Mouse (Mus musculus) forebrain, embryonic 15.5 days (tissue): ENCODE measurements at regions not wholly inside any gene's neighbourhood (a gene's known extent, or its start where the extent isn't known, plus 50 kb on each side); places are given as distances from the start of the nearest gene placed in this dataset.

Source experiments
- ATAC-seq: fragments of 200-750 bp; cut with Nextera tagmentation; replicated peaks from 2 replicates; pipeline ENCODE4 v1.8.0; 2017; ENCODE audit warnings: mild to moderate bottlenecking, moderate TSS enrichment, moderate library complexity
- H3K27ac ChIP-seq: fragments of 300-500 bp; sonication (generic); replicated peaks from 2 replicates; pipeline ENCODE4 v1.5.1; 2015; ENCODE audit warnings: mild to moderate bottlenecking, inconsistent platforms
- H3K27me3 ChIP-seq: fragments of 300-500 bp; sonication (generic); 2 replicates; pipeline ENCODE4 v1.6.1; 2015; ENCODE audit warnings: inconsistent platforms
- H3K36me3 ChIP-seq: fragments of 300-500 bp; sonication (generic); 2 replicates; pipeline ENCODE4 v1.6.1; 2015; ENCODE audit warnings: mild to moderate bottlenecking, inconsistent platforms
- H3K4me1 ChIP-seq: fragments of 300-500 bp; sonication (generic); 2 replicates; pipeline ENCODE4 v1.6.1; 2015; ENCODE audit warnings: inconsistent platforms
- H3K4me2 ChIP-seq: fragments of 300-500 bp; sonication (generic); replicated peaks from 2 replicates; pipeline ENCODE4 v1.6.1; 2015; ENCODE audit warnings: mild to moderate bottlenecking, inconsistent platforms
- H3K4me3 ChIP-seq: fragments of 300-500 bp; sonication (generic); 2 replicates; pipeline ENCODE4 v1.5.1; 2015; ENCODE audit warnings: mild to moderate bottlenecking, inconsistent platforms
- H3K9ac ChIP-seq: fragments of 300-500 bp; sonication (generic); replicated peaks from 2 replicates; pipeline ENCODE4 v1.6.1; 2015; ENCODE audit warnings: mild to moderate bottlenecking, inconsistent platforms
- H3K9me3 ChIP-seq: fragments of 300-500 bp; sonication (generic); 2 replicates; pipeline ENCODE4 v1.6.1; 2016; ENCODE audit warnings: inconsistent platforms
- WGBS: fragments of 180-500 bp; shearing (Covaris S2); methylation state at CpG from one replicate; pipeline ENCODE4 v1.1.7; 2015; ENCODE audit warnings: mixed read lengths; 5-methylcytosine and 5-hydroxymethylcytosine counted together

- H3K27me3 ChIP-seq = peaks cover 81% of the 10 kb centered on the region
- no peaks in the 10 kb centered on the region for H3K36me3 ChIP-seq
- H3K9ac ChIP-seq = no peak overlapping the region
- no peak overlapping the region for H3K4me2 ChIP-seq
- WGBS = 67% methylated on average over 3 of the region's 3 CpGs
- H3K27ac ChIP-seq = no peak overlapping the region
- no peaks in the 10 kb centered on the region for H3K4me1 ChIP-seq
- H3K4me3 ChIP-seq = no peak overlapping the region
- H3K9me3 ChIP-seq = no peaks in the 10 kb centered on the region
- no peak for ATAC-seq
Measured at GRCm38 (mm10) chr14:46635322-46635721, 125.0 kb upstream of the Cdkn3 start.

DNA sequence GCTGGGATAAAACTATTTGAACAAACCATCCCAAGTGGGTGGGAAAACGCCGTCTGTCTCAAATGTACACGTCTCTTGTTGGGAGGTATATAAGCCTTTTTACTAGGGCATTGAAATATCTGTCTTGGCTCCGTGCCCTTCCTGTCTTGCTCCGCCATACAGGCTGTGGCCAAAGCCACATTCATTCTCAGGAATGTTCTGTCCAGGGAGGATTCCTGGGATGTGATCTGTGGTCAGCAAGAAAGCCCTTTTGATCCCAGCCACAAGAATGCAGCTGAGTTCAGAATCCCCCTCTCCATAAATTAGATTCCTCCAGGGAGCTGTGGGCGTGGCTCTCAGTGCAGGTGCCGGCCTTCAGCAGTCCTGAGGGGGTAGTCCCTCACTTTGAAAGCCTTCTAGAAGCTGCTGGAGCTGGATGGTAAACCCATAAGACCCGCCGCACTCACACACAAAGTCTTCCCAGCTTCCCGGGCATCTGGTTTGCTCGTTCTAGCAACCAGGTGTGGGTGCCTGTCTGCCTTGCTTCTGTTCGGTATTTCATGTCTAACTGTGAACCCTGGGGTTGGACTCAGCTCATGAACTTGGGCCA is 125.6 kb upstream of the Cdkn3 start:
- 69% methylated on average over 12 of the region's 12 CpGs for WGBS
- Histone ChIP-seq H3K9me3 (no peaks in the 10 kb centered on the region), H3K4me2 (no peak overlapping the region), H3K36me3 (no peaks in the 10 kb centered on the region), H3K27ac (no peak overlapping the region), H3K9ac (no peak overlapping the region), H3K27me3 (peaks cover 75% of the 10 kb centered on the region), H3K4me3 (no peak overlapping the region), H3K4me1 (no peaks in the 10 kb centered on the region)
- no peak for ATAC-seq

DNA sequence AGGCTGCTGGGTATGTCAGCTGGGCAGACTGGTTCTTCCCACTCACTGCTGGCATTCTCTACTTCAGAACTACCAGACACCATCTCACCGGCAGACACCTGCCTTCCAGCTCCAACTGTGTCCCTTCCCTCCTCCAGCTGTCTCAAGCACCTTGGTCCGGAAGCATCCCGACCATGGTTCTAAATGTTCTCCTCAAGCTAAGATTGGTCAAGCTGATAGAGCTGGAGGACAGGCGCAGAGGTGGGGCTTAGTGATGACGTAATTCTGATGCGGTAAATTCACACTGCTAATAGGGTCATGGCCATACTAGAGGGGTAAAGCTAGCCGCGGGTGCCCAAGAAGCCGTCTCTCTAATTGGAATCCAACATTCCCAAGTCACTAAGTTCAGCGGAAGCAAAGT is 126.1 kb upstream of the Cdkn3 start:
- no peak for ATAC-seq

DNA sequence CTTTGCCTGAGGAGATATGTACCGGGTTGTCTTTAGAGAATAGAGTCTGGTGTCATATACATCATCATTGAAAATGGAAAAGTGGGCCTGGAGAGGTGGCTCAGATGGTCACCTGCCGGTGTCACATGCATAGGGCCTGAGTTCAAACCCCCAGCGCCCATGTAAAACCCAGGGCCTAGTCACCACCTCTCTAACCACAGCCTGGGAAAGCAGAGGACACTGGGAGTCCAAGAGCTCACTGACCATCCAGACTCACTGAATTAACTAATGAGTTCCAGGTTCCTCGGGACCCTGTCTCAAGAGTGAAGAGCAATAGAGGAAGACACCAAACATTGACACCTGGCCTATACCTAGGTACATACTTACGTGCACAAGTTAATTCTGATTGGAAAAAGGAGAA is 132.7 kb upstream of the Cdkn3 start:
- no peaks in the 10 kb centered on the region for H3K9me3 ChIP-seq
- no peak overlapping the region for H3K4me3 ChIP-seq
- 96% methylated on average over 5 of the region's 5 CpGs for WGBS
- no peak overlapping the region for H3K9ac ChIP-seq
- ATAC-seq = no peak
- H3K4me2 ChIP-seq = no peak overlapping the region
- peaks cover 15% of the 10 kb centered on the region for H3K27me3 ChIP-seq
- H3K4me1 ChIP-seq = no peaks in the 10 kb centered on the region
- no peaks in the 10 kb centered on the region for H3K36me3 ChIP-seq
- H3K27ac ChIP-seq = no peak overlapping the region

More for the DNA sequence above, 126.1 kb upstream of the Cdkn3 start:
- H3K4me3 ChIP-seq = no peak overlapping the region
- H3K36me3 ChIP-seq = no peaks in the 10 kb centered on the region
- 91% methylated on average over 10 of the region's 10 CpGs for WGBS
- no peak overlapping the region for H3K9ac ChIP-seq
- H3K4me1 ChIP-seq = no peaks in the 10 kb centered on the region
- no peak overlapping the region for H3K4me2 ChIP-seq
- H3K9me3 ChIP-seq = no peaks in the 10 kb centered on the region
- no peak overlapping the region for H3K27ac ChIP-seq
- peaks cover 71% of the 10 kb centered on the region for H3K27me3 ChIP-seq

DNA sequence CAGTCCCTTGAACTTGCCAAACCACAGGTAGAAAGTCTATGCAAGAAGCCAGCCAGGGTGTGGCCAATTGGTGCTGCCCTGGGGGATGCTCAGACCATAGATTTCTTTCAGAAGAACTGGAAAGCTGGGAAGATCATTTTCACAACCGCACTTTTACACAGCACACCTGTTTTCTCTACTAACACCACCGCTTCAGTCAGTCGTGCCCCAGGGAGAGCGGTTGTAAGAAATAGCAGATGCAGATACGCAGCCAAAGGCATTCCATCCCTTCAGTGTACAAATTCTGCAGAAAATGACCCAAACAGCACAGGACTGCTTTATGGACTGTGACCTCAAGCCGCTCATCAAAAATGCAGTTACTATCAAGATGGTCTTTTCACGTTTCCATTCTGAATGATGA is 134.6 kb upstream of the Cdkn3 start:
- Histone ChIP-seq H3K36me3 (no peaks in the 10 kb centered on the region), H3K4me3 (no peak overlapping the region), H3K9me3 (no peaks in the 10 kb centered on the region), H3K4me2 (no peak overlapping the region), H3K4me1 (no peaks in the 10 kb centered on the region), H3K9ac (no peak overlapping the region), H3K27ac (no peak overlapping the region), H3K27me3 (0 out of 2 replicates have a peak, but pooled peaks cover 3% of the 10 kb centered on the region)
- WGBS = 89% methylated on average over 7 of the region's 7 CpGs
- no peak for ATAC-seq

DNA sequence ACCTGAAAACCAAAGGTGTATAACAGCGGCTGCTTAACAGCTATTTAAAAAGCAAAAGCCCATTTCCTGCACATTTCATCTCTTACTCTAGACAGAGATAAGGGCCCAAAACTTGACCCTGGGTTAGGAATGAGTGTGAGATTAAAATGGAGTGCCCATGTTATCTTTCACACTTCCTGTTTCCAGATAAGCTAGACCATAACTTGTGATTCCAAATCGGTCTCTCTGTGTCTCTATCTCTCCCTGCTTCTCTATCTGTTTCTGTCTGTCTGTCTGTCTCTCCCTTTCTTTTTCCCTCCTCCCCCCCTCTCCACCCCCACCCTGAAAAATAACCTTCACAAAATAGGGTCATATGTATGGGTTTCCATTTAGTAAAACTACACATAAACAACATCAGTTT is 136.7 kb upstream of the Cdkn3 start:
- Histone ChIP-seq H3K4me1 (no peaks in the 10 kb centered on the region), H3K4me2 (no peak overlapping the region), H3K36me3 (no peaks in the 10 kb centered on the region), H3K27ac (no peak overlapping the region), H3K9ac (no peak overlapping the region), H3K27me3 (0 out of 2 replicates have a peak, but pooled peaks cover 3% of the 10 kb centered on the region), H3K9me3 (no peaks in the 10 kb centered on the region), H3K4me3 (no peak overlapping the region)
- WGBS = 83% methylated on average over 2 of the region's 2 CpGs
- ATAC-seq = no peak

DNA sequence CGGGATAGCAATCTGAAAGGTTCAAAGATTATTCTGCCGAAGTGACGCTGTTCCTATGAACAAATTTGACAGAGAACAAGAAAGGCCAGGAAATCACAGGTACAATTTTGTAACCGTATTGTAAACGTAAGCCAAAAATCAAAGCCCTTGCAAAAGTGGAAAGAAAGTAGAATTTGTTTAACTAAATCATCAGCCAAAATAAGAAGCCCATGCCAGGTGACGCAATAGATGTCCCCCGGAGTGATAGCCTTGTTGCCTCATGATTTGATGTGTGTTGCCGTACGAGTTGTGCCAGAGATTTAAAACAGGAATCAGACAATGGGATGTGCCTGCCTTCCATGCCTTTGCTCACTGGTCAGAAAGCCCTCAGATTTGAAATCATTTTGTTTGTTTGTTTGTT is 144.3 kb upstream of the Cdkn3 start:
- no peak overlapping the region for H3K9ac ChIP-seq
- H3K27me3 ChIP-seq = no peaks in the 10 kb centered on the region
- WGBS = 82% methylated on average over 9 of the region's 9 CpGs
- no peaks in the 10 kb centered on the region for H3K36me3 ChIP-seq
- H3K9me3 ChIP-seq = no peaks in the 10 kb centered on the region
- no peak overlapping the region for H3K4me2 ChIP-seq
- no peaks in the 10 kb centered on the region for H3K4me1 ChIP-seq
- no peak overlapping the region for H3K27ac ChIP-seq
- no peak overlapping the region for H3K4me3 ChIP-seq
- ATAC-seq = no peak

- H3K4me1 ChIP-seq = no peaks in the 10 kb centered on the region
- no peaks in the 10 kb centered on the region for H3K9me3 ChIP-seq
- H3K4me3 ChIP-seq = no peak overlapping the region
- H3K4me2 ChIP-seq = no peak overlapping the region
- 79% methylated on average over 4 of the region's 4 CpGs for WGBS
- H3K36me3 ChIP-seq = no peaks in the 10 kb centered on the region
- no peak overlapping the region for H3K27ac ChIP-seq
- H3K27me3 ChIP-seq = no peaks in the 10 kb centered on the region
- H3K9ac ChIP-seq = no peak overlapping the region
- no peak for ATAC-seq
Measured at GRCm38 (mm10) chr14:46614936-46615335, 145.4 kb upstream of the Cdkn3 start.

DNA sequence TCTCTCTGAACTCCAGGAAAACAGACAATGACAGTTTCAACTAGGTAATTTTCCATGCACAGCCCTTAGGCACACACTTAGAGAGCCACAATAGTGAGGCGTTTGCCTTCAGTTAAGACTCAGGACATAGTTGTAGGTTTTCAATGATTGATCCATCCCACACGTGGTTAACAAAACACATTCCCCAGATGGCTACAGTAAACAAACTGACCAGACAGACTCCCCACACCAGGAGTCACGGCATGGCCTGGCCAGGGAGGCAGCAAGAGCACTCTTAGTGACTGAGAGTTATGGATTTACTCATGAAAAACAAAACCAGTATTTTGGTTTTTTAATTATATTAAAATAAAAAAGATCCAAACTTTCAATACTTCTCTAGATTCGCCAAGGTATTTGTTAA is 146.6 kb upstream of the Cdkn3 start:
- 64% methylated on average over 4 of the region's 4 CpGs for WGBS
- H3K36me3 ChIP-seq = no peaks in the 10 kb centered on the region
- H3K4me1 ChIP-seq = no peaks in the 10 kb centered on the region
- H3K27me3 ChIP-seq = no peaks in the 10 kb centered on the region
- no peak overlapping the region for H3K9ac ChIP-seq
- H3K4me2 ChIP-seq = no peak overlapping the region
- no peak overlapping the region for H3K27ac ChIP-seq
- no peaks in the 10 kb centered on the region for H3K9me3 ChIP-seq
- H3K4me3 ChIP-seq = no peak overlapping the region
- ATAC-seq = no peak

GRCm38 (mm10) chr14:46613211-46613610 is 147.1 kb upstream of the Cdkn3 start:
- H3K4me2 ChIP-seq = no peak overlapping the region
- no peak overlapping the region for H3K4me3 ChIP-seq
- no peaks in the 10 kb centered on the region for H3K36me3 ChIP-seq
- H3K4me1 ChIP-seq = no peaks in the 10 kb centered on the region
- H3K27ac ChIP-seq = no peak overlapping the region
- no peaks in the 10 kb centered on the region for H3K27me3 ChIP-seq
- H3K9me3 ChIP-seq = no peaks in the 10 kb centered on the region
- WGBS = 87% methylated on average over 8 of the region's 8 CpGs
- no peak for ATAC-seq
- no peak overlapping the region for H3K9ac ChIP-seq

DNA sequence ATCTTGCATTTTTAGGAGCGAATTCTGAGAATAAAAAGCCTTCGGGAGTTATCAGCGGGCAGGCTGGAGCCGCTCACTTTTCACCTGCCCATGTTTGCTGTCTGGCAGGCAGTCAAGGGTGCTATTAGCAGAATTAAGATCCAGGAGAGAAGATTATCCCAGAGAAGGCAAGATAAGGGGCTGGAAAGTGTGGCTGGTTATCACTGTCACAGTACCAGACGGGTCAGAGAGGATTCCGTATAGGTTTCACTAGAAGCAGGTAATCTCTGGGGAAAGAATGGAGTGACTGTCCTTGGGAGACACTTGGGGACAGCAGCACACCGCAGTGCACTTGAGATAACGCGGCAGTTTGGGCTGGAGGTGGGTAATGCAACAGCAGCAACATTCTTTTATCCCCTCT is 147.8 kb upstream of the Cdkn3 start:
- no peaks in the 10 kb centered on the region for H3K9me3 ChIP-seq
- no peak overlapping the region for H3K4me2 ChIP-seq
- H3K4me3 ChIP-seq = no peak overlapping the region
- no peak overlapping the region for H3K27ac ChIP-seq
- no peaks in the 10 kb centered on the region for H3K27me3 ChIP-seq
- H3K4me1 ChIP-seq = no peaks in the 10 kb centered on the region
- ATAC-seq = no peak
- H3K9ac ChIP-seq = no peak overlapping the region
- no peaks in the 10 kb centered on the region for H3K36me3 ChIP-seq
- 74% methylated on average over 9 of the region's 9 CpGs for WGBS

GRCm38 (mm10) chr14:46610926-46611325 is 149.4 kb upstream of the Cdkn3 start:
- no peaks in the 10 kb centered on the region for H3K4me1 ChIP-seq
- no peak overlapping the region for H3K9ac ChIP-seq
- no peak for ATAC-seq
- 93% methylated on average over 5 of the region's 5 CpGs for WGBS
- H3K4me2 ChIP-seq = no peak overlapping the region
- no peak overlapping the region for H3K27ac ChIP-seq
- no peaks in the 10 kb centered on the region for H3K36me3 ChIP-seq
- no peaks in the 10 kb centered on the region for H3K27me3 ChIP-seq
- no peak overlapping the region for H3K4me3 ChIP-seq
- no peaks in the 10 kb centered on the region for H3K9me3 ChIP-seq

GRCm38 (mm10) chr14:46610226-46610855 is 150.0 kb upstream of the Cdkn3 start:
- Histone ChIP-seq H3K9ac (no peak overlapping the region), H3K4me2 (no peak overlapping the region), H3K9me3 (no peaks in the 10 kb centered on the region), H3K4me1 (peaks cover 5% of the 10 kb centered on the region), H3K36me3 (no peaks in the 10 kb centered on the region), H3K27ac (no peak overlapping the region), H3K27me3 (no peaks in the 10 kb centered on the region), H3K4me3 (no peak overlapping the region)
- 84% methylated on average over 9 of the region's 9 CpGs for WGBS
- no peak for ATAC-seq
